Mouse (Mus musculus): Measurements from ENCODE around the gene Grm5. TPM values are rescaled to one million over a fixed set of nuclear protein-coding genes. Genes with fewer than 3 reads are reported as not detected.

Gene Grm5
- polyA plus RNA-seq, 1 experiment from 2014 or later: 89.6 TPM

DNA sequence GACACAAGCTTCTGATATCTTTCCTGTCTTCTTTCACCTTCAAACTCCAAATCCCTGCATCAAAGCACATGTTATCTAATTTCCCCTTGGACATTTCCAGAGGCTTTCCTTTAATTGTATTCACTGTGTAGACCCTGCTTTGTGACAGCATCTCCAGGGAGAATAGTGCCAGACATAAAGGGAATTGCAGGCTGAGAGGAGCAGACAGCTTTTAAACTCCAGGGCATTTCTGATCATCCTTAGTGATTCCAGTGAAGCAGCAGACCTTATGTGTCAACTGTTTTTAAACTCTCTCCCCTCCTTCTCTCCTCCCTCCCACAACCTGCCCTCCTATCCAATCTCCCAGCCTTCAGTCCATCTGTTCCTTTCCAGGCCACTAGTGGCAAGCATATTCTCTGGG is 507.1 kb downstream of the Grm5 start:
- Histone ChIP-seq H3K9ac (replicated peaks) (no peak overlapping the region), H3K36me3 (0 out of 2 replicates have a peak, but pooled peaks cover 4% of the 10 kb centered on the region), H3K27ac (replicated peaks) (no peak overlapping the region), H3K4me3 (replicated peaks) (no peak overlapping the region), H3K4me2 (no peak overlapping the region), H3K27me3 (replicated peaks) (no peaks in the 10 kb centered on the region), H3K9me3 (replicated peaks) (no peaks in the 10 kb centered on the region), H3K4me1 (no peaks in the 10 kb centered on the region)
- no peak for ATAC-seq (ENCODE audit: low FRiP score)

DNA sequence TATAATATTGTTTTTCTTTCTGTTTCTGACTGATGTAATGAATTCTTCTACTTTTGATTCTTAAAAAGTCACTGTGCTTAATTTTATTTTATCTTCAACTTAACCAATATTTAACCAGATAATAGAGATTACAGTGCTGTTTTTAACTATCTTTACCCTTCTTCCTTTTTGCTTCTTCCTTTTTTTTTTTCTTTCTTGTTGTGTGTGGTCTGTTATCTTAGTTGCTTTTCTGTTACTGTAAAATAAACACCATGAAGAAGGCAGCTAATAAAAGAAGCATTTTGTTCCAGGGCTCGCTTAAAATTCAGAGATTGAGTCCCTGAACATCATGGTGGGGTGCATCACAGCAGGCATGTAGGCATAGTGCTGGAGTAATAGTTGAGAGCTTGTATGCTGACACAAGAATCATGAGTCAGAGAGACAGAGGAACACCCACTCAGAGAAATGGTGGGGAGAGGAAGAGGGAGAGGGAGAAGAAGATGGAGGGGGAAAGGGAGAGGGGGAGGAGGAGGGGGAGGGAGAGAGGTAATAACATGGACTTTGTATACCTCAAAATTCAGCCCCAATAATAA is 512.7 kb downstream of the Grm5 start:
- Histone ChIP-seq H3K9ac (replicated peaks) (no peak overlapping the region), H3K27me3 (replicated peaks) (no peaks in the 10 kb centered on the region), H3K27ac (replicated peaks) (no peak overlapping the region), H3K4me3 (replicated peaks) (no peak overlapping the region), H3K4me2 (no peak overlapping the region), H3K36me3 (no peaks in the 10 kb centered on the region), H3K4me1 (no peaks in the 10 kb centered on the region), H3K9me3 (replicated peaks) (no peaks in the 10 kb centered on the region)
- 40% methylated on average over 1 of the region's 1 CpGs for WGBS
- ATAC-seq (ENCODE audit: low FRiP score): no peak

DNA sequence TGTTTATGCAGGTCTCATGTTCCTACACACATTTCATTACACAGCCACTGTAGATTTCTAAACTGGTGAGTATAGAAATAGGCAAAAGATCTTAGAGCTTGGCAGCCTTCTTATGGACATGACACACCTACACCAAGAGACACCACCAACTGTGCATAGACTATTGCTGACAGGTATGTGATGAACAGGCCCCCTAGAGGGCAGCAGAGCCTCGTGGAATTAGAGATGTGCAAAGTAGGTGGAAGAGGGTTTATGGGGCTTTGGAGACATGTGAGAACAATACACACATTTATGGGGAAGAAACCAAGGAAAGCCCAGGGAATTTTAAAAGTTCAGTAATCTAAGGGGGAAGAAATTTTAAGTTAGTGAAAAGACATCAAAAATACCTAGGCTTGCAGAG is 513.7 kb downstream of the Grm5 start:
- H3K27ac ChIP-seq (replicated peaks): no peak overlapping the region
- no peaks in the 10 kb centered on the region for H3K36me3 ChIP-seq
- no peaks in the 10 kb centered on the region for H3K9me3 ChIP-seq (replicated peaks)
- no peak overlapping the region for H3K4me2 ChIP-seq
- ATAC-seq (ENCODE audit: low FRiP score): no peak
- no peak overlapping the region for H3K9ac ChIP-seq (replicated peaks)
- no peak overlapping the region for H3K4me3 ChIP-seq (replicated peaks)
- 6% methylated on average over 1 of the region's 1 CpGs for WGBS
- H3K4me1 ChIP-seq: no peaks in the 10 kb centered on the region
- no peaks in the 10 kb centered on the region for H3K27me3 ChIP-seq (replicated peaks)

DNA sequence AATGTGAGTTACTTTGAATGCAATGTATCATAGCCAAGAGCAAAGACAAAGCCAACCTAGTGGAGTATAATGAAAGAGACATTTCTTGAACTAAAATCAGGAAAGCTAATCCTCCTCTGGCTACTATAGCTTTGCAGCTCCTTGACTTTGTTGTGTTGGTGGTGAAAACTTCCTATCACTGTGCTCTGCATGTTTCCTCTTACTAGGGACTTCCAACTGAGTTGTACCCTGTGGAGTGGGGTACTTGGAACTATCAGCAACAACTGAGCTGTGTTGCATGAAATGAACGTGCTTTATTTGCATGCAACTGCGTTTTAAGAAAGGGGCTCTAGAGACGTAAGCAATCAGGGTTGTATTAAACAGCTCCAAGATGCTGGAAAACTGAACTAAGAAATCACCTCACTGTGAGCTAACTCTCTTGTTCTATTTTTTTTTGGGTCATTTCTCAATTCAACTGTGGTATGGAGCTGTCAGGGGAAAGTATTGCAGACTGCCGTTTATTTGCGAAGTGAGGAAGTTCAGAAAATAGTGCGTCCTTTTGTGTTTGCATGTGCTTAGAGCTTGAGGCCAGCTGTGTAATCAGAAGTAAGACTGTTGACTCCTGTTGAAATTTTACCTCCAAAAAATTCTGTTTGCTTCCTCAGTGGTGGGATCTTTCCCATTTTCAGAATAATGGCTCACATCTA is 532.9 kb downstream of the Grm5 start:
- H3K4me1 ChIP-seq: no peaks in the 10 kb centered on the region
- H3K36me3 ChIP-seq: no peaks in the 10 kb centered on the region
- peak; percentile 68 for ATAC-seq (ENCODE audit: low FRiP score)
- no peaks in the 10 kb centered on the region for H3K27me3 ChIP-seq (replicated peaks)
- no peak overlapping the region for H3K27ac ChIP-seq (replicated peaks)
- H3K4me2 ChIP-seq: no peak overlapping the region
- no peak overlapping the region for H3K9ac ChIP-seq (replicated peaks)
- H3K4me3 ChIP-seq (replicated peaks): no peak overlapping the region
- H3K9me3 ChIP-seq (replicated peaks): no peaks in the 10 kb centered on the region
- 59% methylated on average over 6 of the region's 6 CpGs for WGBS

DNA sequence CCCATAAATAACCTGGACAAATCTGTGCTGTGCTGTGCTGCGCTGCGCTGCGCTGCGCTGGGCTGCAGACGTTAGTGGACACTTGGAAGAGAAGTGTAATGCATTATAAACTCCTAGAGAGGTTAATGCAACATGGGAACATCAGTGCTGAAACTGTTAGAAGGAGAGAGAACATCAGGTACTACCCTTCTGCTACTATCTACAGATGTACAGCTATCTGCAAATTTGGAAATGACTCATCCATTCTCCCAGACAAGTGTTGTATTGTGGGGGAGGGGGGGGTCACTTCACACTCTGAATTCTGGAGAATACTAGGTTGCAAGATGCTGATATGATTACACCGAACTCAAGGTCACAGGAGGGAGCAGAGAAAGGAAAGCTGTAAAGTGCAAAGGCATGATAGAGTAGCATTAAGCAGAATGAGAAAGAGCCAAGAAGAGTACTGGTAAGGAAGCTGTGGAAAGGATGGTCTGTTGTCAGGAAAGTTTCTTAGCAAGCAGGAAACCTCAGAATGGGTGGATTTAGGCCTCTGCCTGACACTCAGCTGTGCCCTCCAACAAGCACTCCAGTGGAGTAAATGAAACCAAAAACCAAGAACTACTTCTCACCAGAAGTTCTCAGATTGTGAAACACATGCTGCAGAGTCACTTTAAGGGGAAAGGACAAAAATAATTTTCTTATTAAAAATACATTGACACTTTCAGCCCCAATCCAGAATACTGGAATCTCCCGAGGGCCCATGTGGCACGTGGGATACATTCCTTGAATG is 544.3 kb downstream of the Grm5 start:
- no peak overlapping the region for H3K4me3 ChIP-seq (replicated peaks)
- H3K27ac ChIP-seq (replicated peaks): no peak overlapping the region
- H3K4me1 ChIP-seq: peaks cover 14% of the 10 kb centered on the region
- 62% methylated on average over 8 of the region's 8 CpGs for WGBS
- no peak overlapping the region for H3K9ac ChIP-seq (replicated peaks)
- H3K36me3 ChIP-seq: no peaks in the 10 kb centered on the region
- no peak for ATAC-seq (ENCODE audit: low FRiP score)
- no peaks in the 10 kb centered on the region for H3K27me3 ChIP-seq (replicated peaks)
- H3K9me3 ChIP-seq (replicated peaks): no peaks in the 10 kb centered on the region
- no peak overlapping the region for H3K4me2 ChIP-seq

DNA sequence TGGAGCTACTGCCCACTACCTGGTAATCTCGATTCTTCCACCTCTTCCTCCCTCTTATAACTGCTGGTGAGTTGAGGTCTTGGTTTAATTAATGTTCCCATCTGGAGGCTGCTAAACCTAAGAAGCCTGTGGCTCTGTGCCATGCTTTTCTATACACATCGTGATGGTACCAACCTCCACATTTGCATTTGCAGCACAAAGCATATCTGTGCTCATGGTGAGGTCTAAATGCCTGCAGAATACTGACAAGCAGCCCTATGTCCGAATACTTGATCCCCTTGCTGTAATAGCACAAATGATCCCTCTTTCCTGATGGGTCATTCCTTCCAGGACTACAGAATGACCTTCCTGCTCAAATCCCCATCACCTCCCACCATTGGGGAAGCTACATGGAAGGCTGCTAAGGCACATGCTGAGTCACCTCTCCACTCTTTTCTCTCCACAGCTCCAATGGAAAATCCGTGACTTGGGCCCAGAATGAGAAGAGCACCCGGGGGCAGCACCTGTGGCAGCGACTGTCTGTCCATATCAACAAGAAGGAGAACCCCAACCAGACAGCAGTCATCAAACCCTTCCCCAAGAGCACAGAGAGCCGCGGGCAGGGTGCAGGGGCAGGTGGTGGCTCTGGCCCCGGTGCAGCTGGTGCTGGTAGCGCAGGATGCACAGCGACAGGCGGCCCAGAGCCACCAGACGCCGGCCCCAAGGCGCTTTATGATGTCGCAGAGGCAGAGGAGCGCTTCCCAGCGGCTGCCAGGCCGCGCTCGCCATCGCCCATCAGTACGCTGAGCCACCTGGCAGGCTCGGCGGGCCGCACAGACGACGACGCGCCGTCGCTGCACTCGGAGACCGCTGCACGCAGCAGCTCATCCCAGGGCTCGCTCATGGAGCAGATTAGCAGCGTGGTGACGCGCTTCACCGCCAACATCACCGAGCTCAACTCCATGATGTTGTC is 545.8 kb downstream of the Grm5 start:
- Histone ChIP-seq H3K27ac (replicated peaks) (no peak overlapping the region), H3K27me3 (replicated peaks) (no peaks in the 10 kb centered on the region), H3K4me1 (peaks cover 14% of the 10 kb centered on the region), H3K4me2 (peak overlapping the region; percentile 65), H3K9ac (replicated peaks) (peak overlapping the region; percentile 36; the same call in 1 of the 2 replicates), H3K4me3 (replicated peaks) (peak overlapping the region; percentile 34), H3K36me3 (no peaks in the 10 kb centered on the region), H3K9me3 (replicated peaks) (no peaks in the 10 kb centered on the region)
- ATAC-seq (ENCODE audit: low FRiP score): peak; percentile 86
- WGBS: 9% methylated on average over 41 of the region's 41 CpGs

DNA sequence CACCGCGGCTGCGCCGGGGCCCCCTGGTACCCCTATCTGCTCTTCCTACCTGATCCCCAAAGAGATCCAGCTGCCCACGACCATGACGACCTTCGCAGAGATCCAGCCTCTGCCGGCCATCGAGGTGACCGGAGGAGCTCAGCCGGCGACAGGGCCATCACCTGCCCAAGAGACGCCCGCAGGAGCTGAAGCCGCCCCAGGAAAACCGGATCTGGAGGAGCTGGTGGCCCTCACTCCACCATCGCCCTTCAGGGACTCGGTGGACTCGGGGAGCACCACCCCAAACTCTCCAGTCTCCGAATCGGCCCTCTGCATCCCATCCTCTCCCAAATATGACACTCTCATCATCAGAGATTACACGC is 546.5 kb downstream of the Grm5 start:
- H3K27me3 ChIP-seq (replicated peaks): no peaks in the 10 kb centered on the region
- peak overlapping the region; percentile 65 for H3K4me2 ChIP-seq
- H3K9ac ChIP-seq (replicated peaks): peak overlapping the region; percentile 36; the same call in 1 of the 2 replicates
- H3K27ac ChIP-seq (replicated peaks): no peak overlapping the region
- no peaks in the 10 kb centered on the region for H3K9me3 ChIP-seq (replicated peaks)
- WGBS: 32% methylated on average over 22 of the region's 22 CpGs
- peaks cover 14% of the 10 kb centered on the region for H3K4me1 ChIP-seq
- H3K4me3 ChIP-seq (replicated peaks): peak overlapping the region; percentile 34
- H3K36me3 ChIP-seq: no peaks in the 10 kb centered on the region
- ATAC-seq (ENCODE audit: low FRiP score): peak; percentile 21

DNA sequence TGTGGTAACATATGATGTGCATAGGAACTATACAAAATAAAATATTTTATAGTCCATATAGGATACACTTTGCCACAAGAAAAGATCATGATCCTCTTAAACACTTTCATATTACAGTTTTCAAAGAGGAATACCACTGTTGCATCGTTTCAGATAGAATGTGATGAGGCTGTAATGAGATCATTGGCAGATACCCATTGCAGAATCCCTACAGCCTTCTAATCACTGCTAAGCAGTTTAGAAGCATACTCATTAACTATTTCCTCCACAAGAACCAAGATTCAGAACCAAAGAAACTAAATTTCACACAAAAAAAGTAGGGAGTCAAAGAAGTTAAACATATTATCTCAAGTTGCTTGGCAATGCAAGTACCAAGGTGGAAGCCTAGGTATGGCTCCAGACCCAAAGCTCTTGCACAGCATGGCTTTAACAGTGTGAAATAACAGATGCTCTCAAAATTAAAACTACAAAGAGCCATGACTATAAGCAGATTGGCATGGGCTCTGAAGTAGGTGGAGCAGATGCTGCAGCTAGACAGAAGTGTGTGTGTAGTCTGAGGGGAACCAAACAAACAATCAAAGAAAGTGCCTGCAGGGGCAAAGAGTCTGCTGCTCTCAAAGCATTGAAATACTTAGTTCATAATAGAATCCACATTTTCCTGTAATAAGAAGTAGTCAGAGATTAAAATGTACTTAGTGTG is 575.7 kb downstream of the Grm5 start:
- ATAC-seq (ENCODE audit: low FRiP score): no peak
- H3K4me1 ChIP-seq: no peaks in the 10 kb centered on the region
- H3K4me3 ChIP-seq (replicated peaks): no peak overlapping the region
- no peaks in the 10 kb centered on the region for H3K27me3 ChIP-seq (replicated peaks)
- no peaks in the 10 kb centered on the region for H3K9me3 ChIP-seq (replicated peaks)
- H3K4me2 ChIP-seq: no peak overlapping the region
- no peaks in the 10 kb centered on the region for H3K36me3 ChIP-seq
- H3K9ac ChIP-seq (replicated peaks): no peak overlapping the region
- 59% methylated on average over 1 of the region's 1 CpGs for WGBS
- H3K27ac ChIP-seq (replicated peaks): no peak overlapping the region

DNA sequence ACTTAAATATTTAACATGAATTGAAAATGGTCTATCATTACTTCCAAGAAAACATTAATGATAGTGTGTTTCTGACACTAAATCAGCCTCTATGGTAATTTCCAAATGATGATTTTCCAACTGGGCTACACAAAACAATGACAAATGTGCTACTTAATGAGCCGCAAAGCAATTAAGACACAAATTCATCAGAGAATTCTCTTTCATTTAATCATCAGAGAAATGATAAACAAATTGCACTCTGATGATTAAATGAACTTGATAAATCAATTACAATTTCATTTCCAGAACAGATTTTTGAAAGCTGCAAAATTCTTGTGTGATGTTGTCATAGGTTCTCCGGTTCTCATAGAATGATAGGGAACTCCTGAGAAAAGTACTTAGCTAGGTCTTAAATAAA is 577.6 kb downstream of the Grm5 start:
- Histone ChIP-seq H3K27me3 (replicated peaks) (no peaks in the 10 kb centered on the region), H3K27ac (replicated peaks) (no peak overlapping the region), H3K9ac (replicated peaks) (no peak overlapping the region), H3K4me1 (no peaks in the 10 kb centered on the region), H3K4me2 (no peak overlapping the region), H3K4me3 (replicated peaks) (no peak overlapping the region), H3K36me3 (no peaks in the 10 kb centered on the region), H3K9me3 (replicated peaks) (no peaks in the 10 kb centered on the region)
- no peak for ATAC-seq (ENCODE audit: low FRiP score)
- WGBS: 63% methylated on average over 2 of the region's 2 CpGs
